Mouse (Mus musculus) MEL (cell line): ENCODE results near the gene Ppfibp2.

Experiments
- CTCF ChIP-seq, 3 experiments: IDR thresholded peaks in 2 of 3; conservative IDR thresholded peaks in 1 of 3; 2 replicates each; pipeline ENCODE4 v1.5.1; 2011 to 2012; ENCODE audit warnings: low read length in 3 of 3, low read depth in 2 of 3, mild to moderate bottlenecking in 2 of 3, improper control_type of control experiment in 1 of 3, inconsistent platforms in 1 of 3, mixed read lengths in 1 of 3, moderate library complexity in 1 of 3; ENCODE audit not compliant: control insufficient read depth in 1 of 3, insufficient read depth in 1 of 3, poor library complexity in 1 of 3, severe bottlenecking in 1 of 3
- ELF1 ChIP-seq: IDR thresholded peaks from 2 replicates; pipeline ENCODE4 v1.6.1; 2014; ENCODE audit warnings: low read depth, mild to moderate bottlenecking, inconsistent platforms, low read length, improper control_type of control experiment, moderate library complexity
- MAX ChIP-seq: IDR thresholded peaks from 2 replicates; pipeline ENCODE4 v1.6.1; 2011; ENCODE audit warnings: low read length, improper control_type of control experiment
- MYC ChIP-seq: IDR thresholded peaks from 2 replicates; pipeline ENCODE4 v1.6.1; 2011; ENCODE audit warnings: low read depth, mild to moderate bottlenecking, low read length, improper control_type of control experiment, moderate library complexity
- NRF1 ChIP-seq: IDR thresholded peaks from 2 replicates; pipeline ENCODE4 v1.6.1; 2014; ENCODE audit warnings: low read depth, mild to moderate bottlenecking, inconsistent platforms, low read length, improper control_type of control experiment, moderate library complexity; ENCODE audit not compliant: poor library complexity, insufficient read depth, severe bottlenecking
- POLR2A ChIP-seq, 2 experiments: IDR thresholded peaks; 2 replicates each; pipeline ENCODE4 v1.6.1; 2011 to 2012; ENCODE audit warnings: low read length in 2 of 2, mild to moderate bottlenecking in 2 of 2, control low read depth in 1 of 2, improper control_type of control experiment in 1 of 2, low read depth in 1 of 2, moderate library complexity in 1 of 2; ENCODE audit not compliant: control insufficient read depth in 1 of 2, insufficient read depth in 1 of 2, poor library complexity in 1 of 2
- POLR2AphosphoS5 ChIP-seq: IDR thresholded peaks from 2 replicates; pipeline ENCODE4 v1.6.1; 2012; ENCODE audit warnings: low read depth, borderline replicate concordance, mild to moderate bottlenecking, inconsistent platforms, low read length, moderate library complexity, mixed read lengths
- RAD21 ChIP-seq: IDR thresholded peaks from 2 replicates; pipeline ENCODE4 v1.6.1; 2011; ENCODE audit warnings: mild to moderate bottlenecking, low read depth, low read length, improper control_type of control experiment
- TBP ChIP-seq: IDR thresholded peaks from 2 replicates; pipeline ENCODE4 v1.8.0; 2011; ENCODE audit warnings: low read depth, low read length, improper control_type of control experiment
- USF1 ChIP-seq: IDR thresholded peaks from 2 replicates; pipeline ENCODE4 v1.6.1; 2014; ENCODE audit warnings: low read depth, mild to moderate bottlenecking, inconsistent platforms, low read length, improper control_type of control experiment, moderate library complexity

GRCm38 (mm10) chr7:107690426-107691221 lies 95.6 kb downstream of the Ppfibp2 start:
- TF ChIP-seq NRF1 (no peak), CTCF (IDR thresholded peaks at IDR 0.05 in 2 of 3, conservative IDR thresholded peaks at IDR 0.05 in 1 of 3; ENCODE audit: control insufficient read depth in 1 of 3, insufficient read depth in 1 of 3, low read depth in 2 of 3, low read length in 3 of 3, poor library complexity in 1 of 3, severe bottlenecking in 1 of 3) (no peak), POLR2A (IDR thresholded peaks at IDR 0.05; ENCODE audit: control insufficient read depth in 1 of 2, insufficient read depth in 1 of 2, low read depth in 1 of 2, low read length in 2 of 2, poor library complexity in 1 of 2) (no peak), MYC (no peak), ELF1 (no peak), USF1 (no peak), POLR2AphosphoS5 (no peak), TBP (no peak), MAX (no peak), RAD21 (no peak)
